Mouse (Mus musculus) liver, adult 2 months (tissue): ENCODE data around the gene Adh1. TPM values are rescaled to one million over a fixed set of nuclear protein-coding genes. Genes with fewer than 3 reads are reported as not detected.

Experiments
- DNase-seq: peaks from one replicate; pipeline ENCODE4 v3.0.0-alpha.2; 2011; ENCODE audit warnings: low read depth, low spot score; ENCODE audit errors: extremely low read depth
- H3K27ac ChIP-seq: fragments of 200-500 bp; replicated peaks from 2 replicates; pipeline ENCODE4 v1.5.1; 2012; ENCODE audit warnings: low read depth, mild to moderate bottlenecking, control low read depth, inconsistent platforms, low read length; ENCODE audit not compliant: insufficient read depth
- H3K27me3 ChIP-seq: fragments of 200-500 bp; 2 replicates; pipeline ENCODE4 v1.6.1; 2012; ENCODE audit warnings: mild to moderate bottlenecking, moderate library complexity, low read length, inconsistent platforms; ENCODE audit not compliant: control insufficient read depth, insufficient read depth
- H3K36me3 ChIP-seq: fragments of 200-500 bp; 2 replicates; pipeline ENCODE4 v1.6.1; 2012; ENCODE audit warnings: low read length, inconsistent platforms; ENCODE audit not compliant: control insufficient read depth, insufficient read depth
- H3K4me1 ChIP-seq: fragments of 200-500 bp; 2 replicates; pipeline ENCODE4 v1.6.1; 2011; ENCODE audit warnings: low read length; ENCODE audit not compliant: control insufficient read depth, insufficient read depth
- H3K4me3 ChIP-seq: fragments of 200-500 bp; 2 replicates; pipeline ENCODE4 v1.5.1; 2011; ENCODE audit warnings: low read depth, mild to moderate bottlenecking, control low read depth, low read length, moderate library complexity; ENCODE audit not compliant: insufficient read depth
- H3K79me2 ChIP-seq: fragments of 200-500 bp; 2 replicates; pipeline ENCODE4 v1.6.1; 2012; ENCODE audit warnings: inconsistent platforms, mild to moderate bottlenecking, low read length, moderate library complexity; ENCODE audit not compliant: control insufficient read depth, insufficient read depth
- H3K9ac ChIP-seq: fragments of 200-500 bp; 2 replicates; pipeline ENCODE4 v1.6.1; 2012; ENCODE audit warnings: low read depth, mild to moderate bottlenecking, control low read depth, inconsistent platforms, low read length
- CTCF ChIP-seq: fragments of 200-500 bp; IDR thresholded peaks from 2 replicates; pipeline ENCODE4 v1.5.1; 2011; ENCODE audit warnings: low read depth, low read length, control low read depth
- POLR2A ChIP-seq: fragments of 200-500 bp; IDR thresholded peaks from 2 replicates; pipeline ENCODE4 v1.6.1; 2011; ENCODE audit warnings: low read length, control low read depth; ENCODE audit not compliant: insufficient read depth; ENCODE audit errors: extremely low read depth
- WGBS: fragments of 180-500 bp; shearing (Covaris S2); methylation state at CpG from one replicate; pipeline ENCODE4 v1.1.7; 2018; 5-methylcytosine and 5-hydroxymethylcytosine counted together
- polyA plus RNA-seq: library from polyadenylated mRNA; depleted of rRNA; stranded (reverse); fragments of >200 nt; gene quantifications from 2 replicates; pipeline ENCODE4 v1.2.3, GENCODE M21; 2012
- total RNA-seq: library from RNA; depleted of rRNA; stranded (reverse); fragments of >200 nt; gene quantifications from 2 replicates; pipeline ENCODE4 v1.2.3, GENCODE M21; 2014

The Adh1 gene
- total and polyA plus RNA-seq, 2 experiments: 3,191 to 3,373 TPM

- Histone ChIP-seq H3K36me3 (no peaks in the 10 kb centered on the region), H3K4me1 (peaks cover 12% of the 10 kb centered on the region), H3K27me3 (no peaks in the 10 kb centered on the region), H3K27ac (no peak overlapping the region), H3K4me3 (no peak overlapping the region), H3K9ac (no peak overlapping the region), H3K79me2 (no peaks in the 10 kb centered on the region)
- WGBS: 58% methylated on average over 10 of the region's 10 CpGs
- no peak for DNase-seq
- TF ChIP-seq CTCF (no peak), POLR2A (no peak)
These were observed 44.9 kb downstream of the Adh1 start for GRCm38 (mm10) chr3:138305486-138306289.

- Histone ChIP-seq H3K36me3 (no peaks in the 10 kb centered on the region), H3K79me2 (no peaks in the 10 kb centered on the region), H3K9ac (peak overlapping the region; percentile 30), H3K4me3 (no peak overlapping the region; the same call in 1 of the 2 replicates), H3K27ac (no peak overlapping the region), H3K27me3 (no peaks in the 10 kb centered on the region), H3K4me1 (peaks cover 12% of the 10 kb centered on the region)
- 7% methylated on average over 8 of the region's 8 CpGs for WGBS
- TF ChIP-seq CTCF: no peak
- no peak for TF ChIP-seq POLR2A
- peak; percentile 92 for DNase-seq
These were observed 45.5 kb downstream of the Adh1 start for GRCm38 (mm10) chr3:138306290-138306683.

- no peak overlapping the region for H3K27ac ChIP-seq
- WGBS: 71% methylated on average over 8 of the region's 8 CpGs
- H3K4me3 ChIP-seq: no peak overlapping the region
- H3K4me1 ChIP-seq: peaks cover 12% of the 10 kb centered on the region
- peak; percentile 24 for DNase-seq
- no peak overlapping the region for H3K9ac ChIP-seq
- no peaks in the 10 kb centered on the region for H3K27me3 ChIP-seq
- H3K36me3 ChIP-seq: no peaks in the 10 kb centered on the region
- H3K79me2 ChIP-seq: no peaks in the 10 kb centered on the region
- TF ChIP-seq CTCF: no peak
- TF ChIP-seq POLR2A: no peak
These were observed 49.1 kb downstream of the Adh1 start for GRCm38 (mm10) chr3:138309910-138310309.

GRCm38 (mm10) chr3:138311015-138311414, 50.2 kb downstream of the Adh1 start:
- peaks cover 5% of the 10 kb centered on the region; the same call in 1 of the 2 replicates for H3K4me1 ChIP-seq
- H3K9ac ChIP-seq: no peak overlapping the region
- peak; percentile 41 for DNase-seq
- H3K27ac ChIP-seq: no peak overlapping the region
- TF ChIP-seq POLR2A: no peak
- TF ChIP-seq CTCF: peak; percentile 64
- WGBS: 87% methylated on average over 6 of the region's 6 CpGs
- H3K79me2 ChIP-seq: no peaks in the 10 kb centered on the region
- H3K27me3 ChIP-seq: no peaks in the 10 kb centered on the region
- H3K4me3 ChIP-seq: no peak overlapping the region
- no peaks in the 10 kb centered on the region for H3K36me3 ChIP-seq

- Histone ChIP-seq H3K27me3 (no peaks in the 10 kb centered on the region), H3K4me1 (no peaks in the 10 kb centered on the region), H3K4me3 (no peak within 1 kb of the TSS), H3K36me3 (no peaks in the 10 kb centered on the region), H3K27ac (no peak within 1 kb of the TSS), H3K9ac (no peak within 1 kb of the TSS), H3K79me2 (no peaks in the 10 kb centered on the region)
- TF ChIP-seq POLR2A: no peak
- no peak for TF ChIP-seq CTCF
- 89% methylated on average over 5 of the region's 5 CpGs for WGBS
- no peak for DNase-seq
These were observed 52.2 kb downstream of the Adh1 start, which contains the start of gene Adh6a for GRCm38 (mm10) chr3:138312965-138313364. Adh6a (plus strand) TSS chr3:138313286.

- Histone ChIP-seq H3K9ac (no peak overlapping the region), H3K4me3 (no peak overlapping the region), H3K4me1 (no peaks in the 10 kb centered on the region), H3K36me3 (no peaks in the 10 kb centered on the region), H3K27ac (no peak overlapping the region), H3K79me2 (no peaks in the 10 kb centered on the region), H3K27me3 (no peaks in the 10 kb centered on the region)
- no peak for TF ChIP-seq POLR2A
- DNase-seq: no peak
- 90% methylated on average over 2 of the region's 2 CpGs for WGBS
These were observed 56.2 kb downstream of the Adh1 start for GRCm38 (mm10) chr3:138316908-138317472.
